Mouse (Mus musculus) T-cell, adult 2 months (primary cell): ENCODE results near the gene Ripply3.
A peak's percentile ranks its signal among the peaks of the same experiment; 100 is the strongest.

Experiments
- DNase-seq: peaks from one replicate; pipeline ENCODE4 v3.0.0; 2022; ENCODE audit warnings: low spot score

Ripply3 gene

GRCm38 (mm10) chr16:94327781-94328711 lies at the start of gene Ripply3:
Gene Ripply3 (plus strand): TSS chr16:94328420.
- DNase-seq: peak; percentile 11

GRCm38 (mm10) chr16:94283972-94284371 lies 44.2 kb upstream of the Ripply3 start:
- no peak for DNase-seq

- no peak for DNase-seq
Measured at GRCm38 (mm10) chr16:94287826-94288225, 40.4 kb upstream of the Ripply3 start.

- DNase-seq: no peak
Measured at GRCm38 (mm10) chr16:94289138-94290072, 38.8 kb upstream of the Ripply3 start.

GRCm38 (mm10) chr16:94290073-94290999 lies 37.9 kb upstream of the Ripply3 start:
- DNase-seq: peak; percentile 81

- DNase-seq: no peak
Measured at GRCm38 (mm10) chr16:94291141-94291540, 37.1 kb upstream of the Ripply3 start.

GRCm38 (mm10) chr16:94298081-94298480 lies 30.1 kb upstream of the Ripply3 start:
- no peak for DNase-seq

GRCm38 (mm10) chr16:94299210-94299609 lies 29.0 kb upstream of the Ripply3 start:
- DNase-seq: no peak

- no peak for DNase-seq
Measured at GRCm38 (mm10) chr16:94301194-94301593, 27.0 kb upstream of the Ripply3 start.

- no peak for DNase-seq
Measured at GRCm38 (mm10) chr16:94301696-94302095, 26.5 kb upstream of the Ripply3 start.

GRCm38 (mm10) chr16:94302274-94303202 lies 25.7 kb upstream of the Ripply3 start:
- DNase-seq: peak; percentile 24

- no peak for DNase-seq
Measured at GRCm38 (mm10) chr16:94303203-94303535, 25.1 kb upstream of the Ripply3 start.

GRCm38 (mm10) chr16:94307526-94307925 lies 20.7 kb upstream of the Ripply3 start:
- DNase-seq: no peak

GRCm38 (mm10) chr16:94307942-94308341 lies 20.3 kb upstream of the Ripply3 start:
- no peak for DNase-seq

- DNase-seq: no peak
Measured at GRCm38 (mm10) chr16:94309025-94309424, 19.2 kb upstream of the Ripply3 start.

- DNase-seq: no peak
Measured at GRCm38 (mm10) chr16:94311416-94311815, 16.8 kb upstream of the Ripply3 start.

- DNase-seq: no peak
Measured at GRCm38 (mm10) chr16:94311931-94312330, 16.3 kb upstream of the Ripply3 start.

- DNase-seq: peak; percentile 85
Measured at GRCm38 (mm10) chr16:94312663-94313228, 15.5 kb upstream of the Ripply3 start.

- peak; percentile 97 for DNase-seq
Measured at GRCm38 (mm10) chr16:94313229-94314030, 14.8 kb upstream of the Ripply3 start, which contains the start of gene Hlcs. Gene Hlcs (minus strand): TSS chr16:94313571.
